Mouse (Mus musculus) cerebellum, adult 9-10 months (tissue): ENCODE results near the gene Aqp1.

Experiments
- DNase-seq: peaks from one replicate; pipeline ENCODE4 v3.0.0; 2022

Aqp1 gene

DNA sequence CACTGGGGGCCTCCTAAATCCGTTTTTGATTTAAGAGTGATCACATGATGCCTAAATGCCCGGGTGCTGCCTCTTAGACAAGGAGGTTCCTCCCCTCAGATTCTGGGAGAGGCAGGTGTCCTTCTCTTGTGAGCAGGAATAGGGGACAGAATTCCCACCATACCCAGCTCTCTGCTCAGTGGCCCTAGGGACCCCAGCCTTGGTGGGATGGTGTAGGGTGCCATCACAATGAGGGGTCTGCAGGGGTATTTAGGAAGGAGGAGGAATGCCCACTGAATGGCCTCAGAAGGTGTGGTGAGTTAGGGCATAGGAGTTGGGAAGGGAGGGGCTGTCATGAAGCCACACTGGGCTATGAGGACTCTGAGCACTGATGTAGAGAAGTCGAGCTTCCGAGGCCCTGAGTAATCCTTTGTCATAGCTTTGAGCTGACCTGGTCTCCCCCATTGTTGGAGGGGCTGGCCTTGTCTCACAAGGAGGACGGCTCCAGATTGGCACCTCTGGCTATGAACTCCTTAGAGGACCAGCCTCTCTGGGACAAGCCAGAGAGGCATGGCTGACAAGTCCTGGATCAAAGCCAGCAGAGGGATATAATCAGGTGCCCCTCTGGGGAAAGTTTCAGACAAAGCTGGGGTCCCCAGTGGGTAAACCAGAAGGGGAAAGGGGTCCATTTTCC is 4.0 kb upstream of the Aqp1 start:
- no peak for DNase-seq

DNA sequence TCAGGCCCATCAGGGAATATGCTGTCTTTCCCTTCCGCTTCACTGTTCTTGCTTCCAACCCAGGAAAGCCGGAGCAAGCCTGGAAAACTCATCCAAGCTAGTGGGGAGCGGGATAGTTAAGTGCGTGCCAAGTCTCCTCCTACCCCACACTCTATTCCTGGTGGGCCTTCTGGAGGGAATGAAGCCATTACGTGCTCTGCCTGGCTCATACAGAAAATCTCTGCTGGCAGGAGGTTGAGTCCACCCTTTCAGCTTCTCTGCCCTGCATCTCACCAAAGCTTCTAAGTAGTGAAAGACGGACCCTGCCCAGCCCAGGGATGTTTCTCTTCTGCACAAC is 3.5 kb upstream of the Aqp1 start:
- DNase-seq: no peak

- no peak for DNase-seq
These were observed 1.0 kb downstream of the Aqp1 start for GRCm38 (mm10) chr6:55337242-55337641.

DNA sequence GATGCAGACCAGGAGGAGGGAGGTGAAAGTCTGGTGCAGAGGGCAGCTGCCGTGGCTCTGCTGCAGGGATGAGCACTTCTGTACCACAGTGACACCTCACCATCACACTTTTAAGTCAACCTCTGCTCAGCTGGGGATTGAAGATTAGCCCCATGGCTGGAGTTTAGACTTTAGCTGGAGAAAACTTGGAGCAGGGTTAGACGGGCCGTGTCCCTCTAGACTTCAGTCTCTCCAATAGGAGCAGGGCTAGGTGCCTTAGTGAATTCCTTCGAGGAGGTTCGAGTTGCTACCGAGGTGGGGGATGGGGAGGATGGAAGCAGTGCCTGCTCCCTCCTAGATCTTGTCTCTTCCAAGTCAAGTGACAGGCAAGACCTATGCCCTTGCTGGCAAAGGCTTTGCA is 1.8 kb downstream of the Aqp1 start:
- no peak for DNase-seq

- DNase-seq: no peak
These were observed 2.9 kb downstream of the Aqp1 start for GRCm38 (mm10) chr6:55338934-55339825.

DNA sequence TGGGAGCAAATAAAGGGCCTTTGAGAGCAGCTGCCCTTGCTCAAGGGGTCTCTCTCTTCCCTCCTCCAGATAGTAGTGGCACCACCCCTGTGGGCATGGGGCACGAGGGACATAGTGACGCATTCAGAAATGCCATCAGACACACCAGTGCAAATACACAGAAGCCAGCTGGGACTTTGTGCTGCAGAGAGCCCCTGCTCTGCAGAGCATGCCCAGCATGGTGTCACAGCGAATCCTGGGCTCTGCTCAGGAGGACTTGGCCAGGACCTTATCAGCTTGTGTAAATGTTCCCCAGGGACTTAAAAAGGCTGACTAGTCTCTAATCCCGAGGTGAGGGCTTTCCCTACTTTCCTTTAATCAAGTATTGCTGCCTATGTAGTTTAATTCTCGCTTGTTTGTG is 5.5 kb downstream of the Aqp1 start:
- no peak for DNase-seq

DNA sequence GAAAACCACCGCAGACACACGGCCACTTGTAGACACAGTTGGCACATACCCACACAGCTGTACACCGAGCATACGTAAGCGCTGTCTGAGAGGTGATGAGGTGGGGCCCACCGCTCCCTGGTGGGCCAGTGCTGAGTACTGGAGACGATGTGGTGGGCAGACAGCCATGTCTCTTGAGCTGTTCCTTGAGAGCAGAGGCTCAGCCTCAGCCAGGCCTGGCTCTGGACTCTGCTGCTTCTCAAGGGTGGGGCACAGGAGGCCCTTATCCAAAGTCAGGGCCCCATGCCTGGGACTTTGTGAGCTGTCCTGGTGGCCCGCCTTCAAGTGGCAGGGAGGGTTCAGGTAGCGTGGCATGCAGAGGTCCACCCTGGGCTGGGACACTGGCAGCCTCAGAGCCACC is 6.1 kb downstream of the Aqp1 start:
- no peak for DNase-seq

DNA sequence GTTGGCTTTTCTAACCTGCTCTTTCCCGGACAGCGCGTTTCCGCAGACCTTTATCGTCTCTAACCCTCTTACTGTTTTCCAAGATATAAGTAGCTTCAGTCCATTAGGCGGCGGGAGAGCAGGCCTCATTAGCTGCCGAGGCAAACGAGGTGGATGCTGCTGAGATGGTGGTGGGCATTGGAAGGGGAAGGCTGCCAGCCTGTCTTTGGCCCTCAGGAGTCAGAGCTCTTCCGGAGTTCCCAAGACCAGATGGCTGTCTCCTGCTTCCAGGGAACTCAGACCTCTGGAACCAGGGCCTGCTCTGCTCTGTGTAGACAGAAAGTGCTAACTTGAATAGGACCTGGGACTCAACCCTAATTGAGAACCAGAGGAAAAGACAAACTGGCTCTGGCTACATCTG is 7.2 kb downstream of the Aqp1 start:
- no peak for DNase-seq

DNA sequence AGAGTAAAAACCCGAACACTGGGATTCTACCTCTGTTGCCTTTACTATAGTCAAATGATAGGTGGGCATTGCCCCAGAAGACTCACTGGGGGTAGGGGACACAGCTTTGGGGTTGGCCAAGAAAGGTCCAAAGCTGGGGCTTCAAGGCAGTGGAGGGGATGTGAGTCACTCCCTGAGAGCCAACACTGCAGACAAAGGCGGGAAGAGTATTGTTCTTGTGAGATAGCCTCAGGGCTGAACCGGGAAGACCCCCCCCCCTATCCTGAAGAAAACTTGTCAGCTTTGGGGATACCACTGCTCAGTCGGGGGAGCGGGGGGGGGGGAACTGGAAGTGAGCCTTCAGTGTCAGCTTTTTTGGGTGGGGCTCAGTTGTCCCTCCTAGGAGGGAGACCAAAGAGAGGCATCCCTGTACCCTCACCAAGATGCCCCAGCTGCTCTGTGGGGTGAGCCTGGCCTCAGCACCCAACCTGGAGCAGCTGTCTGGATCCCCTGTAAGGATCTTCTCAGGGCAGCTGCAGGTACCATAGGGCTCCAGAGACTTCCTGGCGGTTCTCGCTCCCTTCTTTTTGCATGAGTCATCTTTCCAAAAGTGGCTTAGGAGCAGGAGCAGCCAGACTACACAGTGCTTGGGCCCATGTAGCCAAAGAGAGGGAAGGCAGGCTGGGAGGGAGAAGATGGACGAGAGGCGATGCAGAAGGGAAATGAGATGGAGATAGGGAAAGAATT is 8.2 kb downstream of the Aqp1 start:
- DNase-seq: no peak

GRCm38 (mm10) chr6:55345264-55345663 is 9.0 kb downstream of the Aqp1 start:
- no peak for DNase-seq

DNA sequence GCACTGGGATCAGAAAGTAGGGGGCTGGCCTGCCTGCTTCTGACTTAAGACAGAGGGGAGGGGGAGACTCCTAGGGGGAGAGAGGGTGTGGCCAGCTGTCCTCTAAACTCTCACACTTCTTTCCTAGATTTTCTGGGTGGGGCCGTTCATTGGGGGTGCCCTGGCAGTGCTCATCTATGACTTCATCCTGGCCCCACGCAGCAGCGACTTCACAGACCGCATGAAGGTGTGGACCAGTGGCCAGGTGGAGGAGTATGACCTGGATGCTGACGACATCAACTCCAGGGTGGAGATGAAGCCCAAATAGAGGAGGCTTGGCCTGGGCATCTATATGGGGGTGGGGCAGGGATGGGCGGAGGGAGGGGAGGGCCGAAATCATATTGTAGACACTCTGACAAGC is 10.3 kb downstream of the Aqp1 start:
- no peak for DNase-seq

- DNase-seq: no peak
These were observed 11.7 kb downstream of the Aqp1 start for GRCm38 (mm10) chr6:55347711-55348571.

DNA sequence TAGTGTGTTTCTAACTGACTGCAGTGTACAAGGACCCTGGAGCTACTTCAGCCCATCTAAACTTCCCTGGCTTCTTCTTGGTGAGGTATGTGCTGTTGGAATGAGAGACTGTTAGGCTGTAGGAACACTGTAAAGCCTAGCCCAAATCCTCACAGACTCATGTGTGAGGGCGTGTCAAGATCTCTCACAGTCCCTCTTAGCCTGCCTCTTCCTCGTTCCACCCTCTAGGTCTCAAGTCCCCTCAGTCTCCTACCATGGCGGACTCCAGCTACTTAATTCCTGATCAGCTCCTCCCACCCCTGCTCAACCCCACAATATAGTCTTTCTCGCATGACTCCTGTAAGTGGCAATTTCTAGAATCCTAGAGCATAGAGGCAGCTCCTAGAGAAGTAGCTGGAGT is 13.0 kb downstream of the Aqp1 start:
- no peak for DNase-seq

- DNase-seq: no peak
These were observed 14.2 kb downstream of the Aqp1 start for GRCm38 (mm10) chr6:55350383-55350952.

- DNase-seq: no peak
These were observed 15.5 kb downstream of the Aqp1 start for GRCm38 (mm10) chr6:55351712-55352111.

- DNase-seq: no peak
These were observed 17.6 kb downstream of the Aqp1 start for GRCm38 (mm10) chr6:55353711-55354445.

DNA sequence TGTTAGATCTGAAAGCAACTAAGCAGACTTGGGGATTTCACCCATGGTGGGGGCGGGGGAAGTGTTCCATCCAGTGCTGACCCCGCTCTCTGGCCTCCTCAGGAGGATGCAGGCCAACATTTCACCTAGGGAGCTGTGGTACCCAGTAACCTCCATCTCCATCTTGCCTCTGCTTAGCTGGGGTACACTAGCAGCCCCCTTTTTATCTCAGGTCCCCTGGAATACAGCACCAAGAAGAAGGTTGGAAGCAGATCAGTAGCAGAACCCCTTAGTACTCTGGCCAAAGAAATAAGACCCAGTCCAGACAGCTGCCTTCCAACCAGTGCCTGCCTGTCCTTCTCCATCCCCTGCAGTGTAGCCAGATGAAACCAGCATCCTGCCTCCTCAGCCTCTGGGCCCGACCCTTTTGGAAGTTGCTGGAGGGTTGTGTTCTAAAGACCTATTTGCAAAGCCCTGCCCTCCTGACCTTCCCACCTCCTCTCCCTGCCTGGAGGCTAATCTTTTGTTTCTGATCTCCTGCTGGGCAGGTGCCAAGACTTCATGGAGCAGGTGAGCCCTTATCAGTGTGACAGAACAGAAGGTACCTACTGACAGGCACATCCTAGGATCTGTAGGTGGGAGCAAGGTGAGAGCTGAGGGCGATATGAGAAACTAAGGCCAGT is 18.4 kb downstream of the Aqp1 start:
- DNase-seq: no peak

GRCm38 (mm10) chr6:55355575-55355974 is 19.3 kb downstream of the Aqp1 start:
- no peak for DNase-seq

DNA sequence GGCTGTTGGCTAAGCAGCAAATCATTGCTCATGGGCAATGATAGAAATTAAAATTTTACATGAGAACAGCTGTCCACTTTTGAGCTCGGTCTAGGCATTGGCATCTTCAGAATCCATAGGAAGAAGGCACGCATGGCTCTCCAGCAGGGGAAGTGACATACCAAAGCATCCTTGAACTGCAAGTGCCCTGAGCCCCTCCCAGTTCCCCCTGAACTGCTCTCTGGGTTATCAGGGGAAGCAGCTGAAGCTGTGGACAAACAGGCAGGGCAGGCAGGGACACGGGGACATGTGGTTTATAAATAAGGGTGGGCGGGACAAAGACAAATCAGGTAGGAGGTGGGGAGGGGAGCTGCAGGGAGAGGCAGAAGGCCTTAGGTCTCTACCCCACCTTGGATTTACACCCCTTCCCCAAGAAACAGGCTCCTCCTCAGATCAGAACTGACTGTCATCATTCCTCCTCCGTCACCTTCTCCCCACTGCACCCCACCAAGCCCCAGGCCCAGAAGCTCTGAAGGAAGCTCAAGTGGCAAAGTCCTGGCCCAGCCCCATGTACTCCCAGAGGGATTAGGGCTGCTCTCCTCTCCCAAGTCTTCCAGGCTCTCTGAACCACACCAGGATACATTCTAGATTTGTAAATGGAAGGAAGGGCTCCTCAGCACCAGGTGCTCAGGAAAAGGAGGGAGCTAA is 19.9 kb downstream of the Aqp1 start:
- no peak for DNase-seq

DNA sequence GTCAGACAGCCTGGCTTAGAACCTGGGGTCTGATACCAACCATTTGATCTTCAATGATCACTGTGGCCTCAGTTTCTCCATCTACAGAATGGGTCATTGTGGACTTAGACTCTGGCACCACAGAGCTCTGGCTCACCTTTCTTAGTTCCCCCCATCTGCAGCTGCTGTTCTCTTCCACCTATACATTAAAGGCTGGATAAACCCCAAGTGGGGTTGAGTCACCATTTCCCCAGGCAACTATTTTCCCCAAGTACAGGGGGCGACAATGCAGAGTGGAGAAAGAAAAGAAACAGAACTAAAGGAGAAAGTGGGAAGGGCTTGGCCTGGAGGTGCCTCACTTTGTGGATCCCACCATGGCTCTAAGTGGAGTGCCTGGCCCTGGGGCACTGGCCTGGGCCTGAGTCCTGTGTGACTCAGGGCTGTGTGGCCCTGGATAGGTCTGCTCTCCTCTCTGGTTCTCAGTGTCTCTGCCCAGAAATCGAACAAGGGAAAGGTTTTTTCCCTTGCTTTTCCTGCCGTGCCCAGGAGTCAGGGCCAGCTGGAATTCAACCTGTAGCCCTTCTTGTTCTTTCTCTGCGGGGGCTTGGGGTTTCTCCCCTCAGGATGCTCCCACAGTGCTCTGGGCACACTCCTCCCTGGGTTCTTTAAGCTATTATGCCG is 20.9 kb downstream of the Aqp1 start:
- DNase-seq: no peak
